Mouse (Mus musculus) embryonic fibroblast, embryonic 13.5 days (primary cell): ENCODE data around the gene Syp.

ENCODE experiments used
- CTCF ChIP-seq: IDR thresholded peaks from 2 replicates; pipeline ENCODE4 v1.5.1; 2011; ENCODE audit warnings: mild to moderate bottlenecking, control low read depth, low read length, moderate library complexity, borderline replicate concordance; ENCODE audit not compliant: insufficient read depth
- POLR2A ChIP-seq: IDR thresholded peaks from 2 replicates; pipeline ENCODE4 v1.6.1; 2011; ENCODE audit warnings: low read depth, mild to moderate bottlenecking, control low read depth, low read length, moderate library complexity

GRCm38 (mm10) chrX:7688321-7688720 is 50.0 kb downstream of the Syp start:
- no peak for TF ChIP-seq CTCF
- TF ChIP-seq POLR2A = no peak
